Mouse (Mus musculus) forebrain, embryonic 16.5 days (tissue): ENCODE measurements at regions not wholly inside any gene's neighbourhood (a gene's known extent, or its start where the extent isn't known, plus 50 kb on each side); places are given as distances from the start of the nearest gene placed in this dataset.

Experiments used
- ATAC-seq: fragments of 200-750 bp; cut with Nextera tagmentation; 2 replicates; pipeline ENCODE4 v1.8.0; 2017; ENCODE audit warnings: mild to moderate bottlenecking, moderate library complexity
- H3K27ac ChIP-seq: fragments of 300-500 bp; sonication (generic); 2 replicates; pipeline ENCODE4 v1.5.1; 2014; ENCODE audit warnings: low read length, control low read depth
- H3K27me3 ChIP-seq: fragments of 300-500 bp; sonication (generic); replicated peaks from 2 replicates; pipeline ENCODE4 v1.6.1; 2014; ENCODE audit warnings: low read length; ENCODE audit not compliant: control insufficient read depth, insufficient read depth
- H3K36me3 ChIP-seq: fragments of 300-500 bp; sonication (generic); 2 replicates; pipeline ENCODE4 v1.6.1; 2014; ENCODE audit not compliant: control insufficient read depth, insufficient read depth
- H3K4me1 ChIP-seq: fragments of 300-500 bp; sonication (generic); replicated peaks from 2 replicates; pipeline ENCODE4 v1.6.1; 2014; ENCODE audit warnings: low read length; ENCODE audit not compliant: control insufficient read depth, insufficient read depth
- H3K4me2 ChIP-seq: fragments of 300-500 bp; sonication (generic); 2 replicates; pipeline ENCODE4 v1.6.1; 2014; ENCODE audit warnings: mild to moderate bottlenecking, low read length, control low read depth
- H3K4me3 ChIP-seq: fragments of 300-500 bp; sonication (generic); replicated peaks from 2 replicates; pipeline ENCODE4 v1.5.1; 2014; ENCODE audit warnings: mild to moderate bottlenecking, low read length, control low read depth
- H3K9ac ChIP-seq: fragments of 300-500 bp; sonication (generic); replicated peaks from 2 replicates; pipeline ENCODE4 v1.6.1; 2014; ENCODE audit warnings: low read depth, low read length, control low read depth
- H3K9me3 ChIP-seq: fragments of 300-500 bp; sonication (generic); 2 replicates; pipeline ENCODE4 v1.6.1; 2016; ENCODE audit warnings: low read length; ENCODE audit not compliant: control insufficient read depth
- WGBS: fragments of 180-500 bp; shearing (Covaris S2); extraction: QIAGEN DNeasy Blood & Tissue Kit; methylation state at CpG from one replicate; pipeline ENCODE4 v1.1.7; 2014; 5-methylcytosine and 5-hydroxymethylcytosine counted together

DNA sequence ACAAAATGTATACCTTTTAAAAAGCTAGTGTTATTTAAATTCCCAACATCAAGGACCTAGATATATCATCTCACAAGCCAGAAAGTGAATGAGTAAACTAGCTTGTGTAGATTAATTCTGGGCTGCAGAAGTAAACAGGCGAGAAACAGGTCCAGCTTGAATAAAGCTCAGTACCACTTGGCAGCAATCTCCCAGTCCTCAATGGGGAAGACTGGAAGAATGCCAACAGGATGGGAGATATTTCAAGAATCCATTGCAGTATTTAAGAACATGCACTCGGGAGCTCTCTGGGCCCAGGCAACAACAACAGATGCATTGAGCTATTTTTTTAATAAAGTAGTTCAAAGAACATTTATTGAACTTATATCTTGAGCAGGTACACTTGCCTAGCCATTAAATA lies 152.5 kb upstream of the Gpr101 start:
- Histone ChIP-seq H3K4me2 (no peak overlapping the region), H3K4me1 (no peaks in the 10 kb centered on the region), H3K27me3 (no peaks in the 10 kb centered on the region), H3K27ac (no peak overlapping the region), H3K9me3 (no peaks in the 10 kb centered on the region), H3K9ac (no peak overlapping the region), H3K36me3 (no peaks in the 10 kb centered on the region), H3K4me3 (no peak overlapping the region)
- WGBS, result 32% methylated on average over 2 of the region's 2 CpGs
- ATAC-seq, result peak; percentile 57; the same call in 1 of the 2 replicates

- Histone ChIP-seq H3K4me2 (no peak overlapping the region), H3K4me1 (no peaks in the 10 kb centered on the region), H3K9ac (no peak overlapping the region), H3K4me3 (no peak overlapping the region), H3K27ac (no peak overlapping the region), H3K36me3 (no peaks in the 10 kb centered on the region), H3K9me3 (no peaks in the 10 kb centered on the region), H3K27me3 (no peaks in the 10 kb centered on the region)
- 47% methylated on average over 3 of the region's 3 CpGs for WGBS
- no peak for ATAC-seq
Observed at GRCm38 (mm10) chrX:57655483-57655882, 151.9 kb upstream of the Gpr101 start.
